Mouse (Mus musculus) kidney, adult 2 months (tissue): ENCODE measurements around the gene Oscp1. TPM values are rescaled to one million over a fixed set of nuclear protein-coding genes. Genes with fewer than 3 reads are reported as not detected.

Source experiments
- DNase-seq: peaks from one replicate; pipeline ENCODE4 v3.0.0; 2021
- H3K27ac ChIP-seq: fragments of 200-500 bp; 2 replicates; pipeline ENCODE4 v1.5.1; 2012; ENCODE audit warnings: low read depth, low read length, control low read depth, inconsistent platforms; ENCODE audit not compliant: insufficient read depth
- H3K27me3 ChIP-seq: fragments of 200-500 bp; replicated peaks from 2 replicates; pipeline ENCODE4 v1.6.1; 2012; ENCODE audit warnings: mild to moderate bottlenecking, moderate library complexity, low read length, inconsistent platforms; ENCODE audit not compliant: control insufficient read depth, insufficient read depth
- H3K36me3 ChIP-seq: fragments of 200-500 bp; 2 replicates; pipeline ENCODE4 v1.6.1; 2012; ENCODE audit warnings: mild to moderate bottlenecking, moderate library complexity, low read length, inconsistent platforms; ENCODE audit not compliant: control insufficient read depth, insufficient read depth
- H3K4me1 ChIP-seq: fragments of 200-500 bp; 2 replicates; pipeline ENCODE4 v1.6.1; 2011; ENCODE audit warnings: low read length; ENCODE audit not compliant: control insufficient read depth, insufficient read depth
- H3K4me3 ChIP-seq: fragments of 200-500 bp; 2 replicates; pipeline ENCODE4 v1.5.1; 2011; ENCODE audit warnings: mild to moderate bottlenecking, low read depth, low read length, control low read depth; ENCODE audit not compliant: insufficient read depth
- CTCF ChIP-seq: fragments of 200-500 bp; conservative IDR thresholded peaks from 2 replicates; pipeline ENCODE4 v1.5.1; 2011; ENCODE audit warnings: low read depth, mild to moderate bottlenecking, control low read depth, low read length, moderate library complexity, mixed read lengths; ENCODE audit not compliant: insufficient read depth, insufficient read length
- POLR2A ChIP-seq: fragments of 200-500 bp; IDR thresholded peaks from one replicate; pipeline ENCODE4 v1.6.1; 2011; ENCODE audit warnings: low read depth, low read length, control low read depth
- WGBS: fragments of 180-500 bp; shearing (Covaris S2); methylation state at CpG from one replicate; pipeline ENCODE4 v1.1.7; 2018; 5-methylcytosine and 5-hydroxymethylcytosine counted together
- polyA plus RNA-seq: library from polyadenylated mRNA; depleted of rRNA; stranded (reverse); fragments of >200 nt; gene quantifications from 2 replicates; pipeline ENCODE4 v1.2.3, GENCODE M21; 2012; rRNA removed

Gene Oscp1
- polyA plus RNA-seq, 1 experiment: 2.5 TPM

DNA sequence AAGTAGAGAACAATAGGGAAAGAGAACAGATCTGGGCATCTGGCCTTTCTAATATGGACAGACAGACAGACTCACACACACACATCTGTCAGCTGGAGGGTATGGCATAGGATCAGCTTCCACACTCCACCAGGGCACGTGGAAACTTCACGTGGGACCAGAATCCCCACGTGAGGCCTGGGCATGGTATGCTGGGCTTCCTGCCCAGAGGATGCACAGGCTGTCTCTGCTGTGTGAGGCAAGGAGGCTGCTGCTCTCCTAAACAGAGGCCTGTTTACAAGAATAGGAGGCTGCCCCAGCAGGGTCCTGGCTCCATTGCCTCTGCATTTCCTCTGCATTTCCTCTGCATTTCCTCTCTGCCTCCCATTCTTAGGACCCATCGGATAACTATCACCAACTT is 76.3 kb downstream of the Oscp1 start:
- no peak for DNase-seq
- no peaks in the 10 kb centered on the region; the same call in 1 of the 2 replicates for H3K4me1 ChIP-seq
- H3K36me3 ChIP-seq: peaks cover 3% of the 10 kb centered on the region; the same call in 1 of the 2 replicates
- WGBS: 79% methylated on average over 4 of the region's 4 CpGs
- H3K27me3 ChIP-seq: no peaks in the 10 kb centered on the region
- TF ChIP-seq POLR2A (no peak), CTCF (no peak)
- H3K4me3 ChIP-seq: no peak overlapping the region
- H3K27ac ChIP-seq: no peak overlapping the region

DNA sequence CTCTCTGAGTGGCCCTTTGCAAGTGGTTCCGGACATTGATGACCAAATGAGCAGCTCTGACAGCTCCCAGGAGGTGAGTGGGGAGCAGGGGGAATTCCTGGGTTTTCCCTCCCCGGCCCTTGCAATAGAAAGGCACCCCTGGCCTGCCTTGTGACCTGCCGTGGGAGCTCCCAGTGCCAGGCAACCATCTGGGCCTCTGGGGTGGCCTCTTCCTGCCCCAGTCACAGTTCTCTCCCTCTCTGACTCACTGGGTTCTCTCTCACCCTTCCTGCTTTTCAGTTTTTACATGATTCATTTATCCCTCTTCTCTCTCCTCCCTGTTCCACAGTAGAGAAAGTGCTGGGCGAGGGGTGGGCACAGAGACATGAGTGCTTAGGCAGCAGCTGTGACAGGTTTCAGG is 79.4 kb downstream of the Oscp1 start:
- TF ChIP-seq CTCF (no peak), POLR2A (no peak)
- no peak for DNase-seq

DNA sequence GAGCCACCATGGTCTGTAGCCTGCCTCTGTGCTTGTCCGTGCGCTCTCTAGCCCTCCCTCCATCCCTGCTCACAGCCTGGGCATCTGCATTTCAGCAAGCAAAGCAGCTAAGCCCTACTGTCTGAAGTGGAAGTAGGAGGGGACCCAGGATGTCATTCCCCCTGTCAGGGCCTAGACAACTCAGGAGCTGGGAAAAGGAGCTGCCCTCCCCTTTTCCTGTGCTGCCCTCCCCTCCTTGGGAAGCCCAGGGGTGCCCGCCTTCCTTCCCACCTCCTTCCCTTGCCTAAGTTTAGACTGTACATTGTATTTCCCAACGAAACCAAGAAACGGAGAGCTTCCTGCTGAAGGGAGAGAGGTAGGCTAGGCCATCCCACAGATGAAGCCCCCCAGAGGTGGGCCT is 82.7 kb downstream of the Oscp1 start:
- H3K27ac ChIP-seq: peak overlapping the region; percentile 55; the same call in 1 of the 2 replicates

More for the DNA sequence above, 79.4 kb downstream of the Oscp1 start:
- Histone ChIP-seq H3K36me3 (peaks cover 2% of the 10 kb centered on the region; the same call in 1 of the 2 replicates), H3K27me3 (no peaks in the 10 kb centered on the region), H3K4me1 (no peaks in the 10 kb centered on the region), H3K4me3 (no peak overlapping the region), H3K27ac (no peak overlapping the region)
- 69% methylated on average over 4 of the region's 4 CpGs for WGBS

More for the DNA sequence above, 82.7 kb downstream of the Oscp1 start:
- Histone ChIP-seq H3K36me3 (peaks cover 2% of the 10 kb centered on the region; the same call in 1 of the 2 replicates), H3K27me3 (no peaks in the 10 kb centered on the region), H3K4me3 (no peak overlapping the region), H3K4me1 (0 out of 2 replicates have a peak, but pooled peaks cover 6% of the 10 kb centered on the region)
- DNase-seq: peak; percentile 65
- no peak for TF ChIP-seq CTCF
- no peak for TF ChIP-seq POLR2A
- 62% methylated on average over 5 of the region's 5 CpGs for WGBS

Other genes starting within 250 kb of the Oscp1 start
- gene Csf3r, start 34.0 kb upstream of the Oscp1 start, polyA plus RNA-seq: 1.3 and 2.2 TPM in 2 replicates
- gene Mrps15, start 11.6 kb upstream of the Oscp1 start, polyA plus RNA-seq: 38.2 and 49.4 TPM in 2 replicates
- gene Lsm10, start 38.1 kb downstream of the Oscp1 start, polyA plus RNA-seq: 36.5 TPM in 2 replicates
- gene Stk40, start 45.4 kb downstream of the Oscp1 start, polyA plus RNA-seq: 38.3 and 38.9 TPM in 2 replicates
- gene Eva1b, start 89.2 kb downstream of the Oscp1 start, polyA plus RNA-seq: 68.8 and 101 TPM in 2 replicates
- gene Sh3d21, start 104.9 kb downstream of the Oscp1 start, polyA plus RNA-seq: 5.0 and 5.5 TPM in 2 replicates
- 40.4 and 51.0 TPM in 2 replicates for gene Thrap3, start 144.2 kb downstream of the Oscp1 start, polyA plus RNA-seq
- 28.3 and 30.3 TPM in 2 replicates for gene Map7d1, start 197.8 kb downstream of the Oscp1 start, polyA plus RNA-seq
- gene Trappc3, start 203.8 kb downstream of the Oscp1 start, polyA plus RNA-seq: 57.7 and 75.5 TPM in 2 replicates
- 0.27 and 0.31 TPM in 2 replicates for gene Col8a2, start 228.2 kb downstream of the Oscp1 start, polyA plus RNA-seq